Mouse (Mus musculus) neutrophil, adult 83 days (primary cell): Measurements from ENCODE around the gene Ak3. TPM values are rescaled to one million over a fixed set of nuclear protein-coding genes. Genes with fewer than 3 reads are reported as not detected.

Experiments
- total RNA-seq, 2 experiments: library from RNA; stranded (reverse); gene quantifications; one replicate each; pipeline ENCODE4 v1.2.4; 2023

Ak3 gene
- 10 to 100 TPM; 11.9 to 12.8 TPM for total RNA-seq

GRCm38 (mm10) chr19:29047334-29048170 is at the start of gene Ak3:
Gene Ak3, minus strand, starts transcription at chr19:29047961.

DNA sequence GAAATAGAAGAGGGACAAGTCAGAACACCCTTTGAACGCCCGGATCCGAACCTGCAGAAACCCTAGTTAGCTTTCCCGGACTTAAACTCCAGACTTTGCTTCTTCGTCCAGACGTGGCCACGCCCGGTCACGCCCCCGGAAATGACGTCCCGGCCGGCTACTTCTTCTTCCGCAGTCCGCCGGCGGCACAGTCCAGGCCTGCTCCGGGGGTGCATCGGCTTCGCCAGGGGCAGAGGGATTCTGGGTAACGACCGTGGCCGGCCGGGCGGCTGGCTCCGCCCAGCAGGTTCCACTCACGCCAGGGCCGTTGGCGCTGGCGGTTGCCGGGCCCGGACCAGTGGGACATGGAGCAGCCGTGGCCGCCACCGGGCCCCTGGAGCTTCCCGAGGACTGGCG is 57.6 kb downstream of the Ak3 start, which contains the start of gene Cdc37l1:
TSS of gene Cdc37l1 (plus strand) at position 159 of the 396 bp plus-strand sequence.

Other genes starting within 250 kb of the Ak3 start
- gene Slc1a1, start 212.9 kb downstream of the Ak3 start, total RNA-seq = not detected
- 1 to 10 TPM; 6.1 to 6.7 TPM for gene Plpp6, start 84.0 kb downstream of the Ak3 start, total RNA-seq
- not detected for gene 4430402I18Rik, start 80.2 kb downstream of the Ak3 start, total RNA-seq
- 10 to 100 TPM; 31.8 to 35.3 TPM for gene Cdc37l1, start 57.6 kb downstream of the Ak3 start, total RNA-seq
- 1 to 10 TPM; 5.2 to 7.2 TPM for gene Rcl1, start 53.4 kb upstream of the Ak3 start, total RNA-seq
- 10 to 100 TPM; 44.3 to 48.6 TPM for gene Jak2, start 203.9 kb upstream of the Ak3 start, total RNA-seq